19 mouse cellular contexts compared by ENCODE assay signal in genomic region chr11:83796112-83796511, GRCm38 (mm10). TPM values are rescaled to one million over a fixed set of nuclear protein-coding genes. Genes with fewer than 3 reads are reported as not detected.
DNase-seq lines count a peak whose midpoint lies in the region; ATAC-seq and TF ChIP-seq lines count a peak whose summit lies in the region.
"Had no signal": no experiment of that assay in that cellular context is flagged by ENCODE, and none has a peak within 500 bp of the region (broad histone marks: within the 10 kb centered on the region; RNA-seq: fewer than 3 reads in every experiment).

No protein-coding gene starts in this region.

- peak; percentile 16 for DNase-seq in lung, postnatal 0 days (ENCODE audit: low spot score)
- DNase-seq in lung, adult 18-20 months, result no peak
- DNase-seq in brain, embryonic 14.5 days (ENCODE audit: low read depth), result peak; percentile 90
- DNase-seq in kidney, postnatal 14 days, result peak; percentile 42
- DNase-seq in heart, adult 18-20 months, result no peak
- DNase-seq: cerebellum, adult 2 months; embryo, embryonic 11 days; gastrocnemius, adult 2 months; heart, adult 2 months; heart, postnatal 10 days had no signal

- H3K27ac ChIP-seq in forebrain, embryonic 15.5 days (replicated peaks), result 0 out of 2 replicates have a peak overlapping the region, but pooled peaks have one; percentile 16
- H3K27ac ChIP-seq in forebrain, embryonic 12.5 days, result no peak overlapping the region
- H3K27ac ChIP-seq in lung, postnatal 0 days (ENCODE audit: low read length), result no peak overlapping the region
- H3K27ac ChIP-seq: gastrocnemius, adult 2 months; heart, adult 2 months; hindbrain, embryonic 15.5 days; liver, embryonic 15.5 days; macrophage had no signal

- no peaks in the 10 kb centered on the region for H3K27me3 ChIP-seq in forebrain, embryonic 15.5 days
- no peaks in the 10 kb centered on the region; the same call in 1 of the 2 replicates for H3K27me3 ChIP-seq in forebrain, embryonic 12.5 days
- H3K27me3 ChIP-seq in lung, postnatal 0 days (replicated peaks; ENCODE audit: insufficient read depth, low read length), result no peaks in the 10 kb centered on the region
- H3K27me3 ChIP-seq: hindbrain, embryonic 15.5 days; liver, embryonic 15.5 days had no signal

- H3K9ac ChIP-seq in forebrain, embryonic 15.5 days (replicated peaks), result no peak overlapping the region
- H3K9ac ChIP-seq in forebrain, embryonic 12.5 days, result no peak overlapping the region
- no peak overlapping the region for H3K9ac ChIP-seq in lung, postnatal 0 days (replicated peaks; ENCODE audit: low read depth)
- H3K9ac ChIP-seq: hindbrain, embryonic 15.5 days; liver, embryonic 15.5 days had no signal

- no peak overlapping the region for H3K4me2 ChIP-seq in forebrain, embryonic 15.5 days (replicated peaks)
- no peak overlapping the region for H3K4me2 ChIP-seq in forebrain, embryonic 12.5 days
- H3K4me2 ChIP-seq in lung, postnatal 0 days (replicated peaks; ENCODE audit: low read depth, low read length), result no peak overlapping the region
- H3K4me2 ChIP-seq: hindbrain, embryonic 15.5 days; liver, embryonic 15.5 days had no signal

- no peak for TF ChIP-seq CTCF in lung, postnatal 0 days (IDR thresholded peaks at IDR 0.05)
- no peak for TF ChIP-seq CTCF in brain, embryonic 14.5 days (IDR thresholded peaks at IDR 0.05; ENCODE audit: borderline replicate concordance, extremely low read depth, insufficient read depth, insufficient read length)

- no peaks in the 10 kb centered on the region for H3K36me3 ChIP-seq in forebrain, embryonic 15.5 days
- no peaks in the 10 kb centered on the region for H3K36me3 ChIP-seq in forebrain, embryonic 12.5 days (replicated peaks)
- H3K36me3 ChIP-seq in lung, postnatal 0 days (ENCODE audit: insufficient read depth, low read length), result no peaks in the 10 kb centered on the region
- H3K36me3 ChIP-seq: hindbrain, embryonic 15.5 days; liver, embryonic 15.5 days had no signal

- no peak overlapping the region for H3K4me3 ChIP-seq in forebrain, embryonic 15.5 days
- no peak overlapping the region for H3K4me3 ChIP-seq in forebrain, embryonic 12.5 days (replicated peaks)
- H3K4me3 ChIP-seq in lung, postnatal 0 days (ENCODE audit: low read depth, low read length), result no peak overlapping the region
- H3K4me3 ChIP-seq: erythroblast, embryonic 14.5 days; gastrocnemius, adult 2 months; heart, adult 2 months; hindbrain, embryonic 15.5 days; liver, embryonic 15.5 days had no signal

- H3K9me3 ChIP-seq in forebrain, embryonic 15.5 days, result no peaks in the 10 kb centered on the region
- no peaks in the 10 kb centered on the region for H3K9me3 ChIP-seq in forebrain, embryonic 12.5 days
- H3K9me3 ChIP-seq in lung, postnatal 0 days (ENCODE audit: low read length), result no peaks in the 10 kb centered on the region
- H3K9me3 ChIP-seq: hindbrain, embryonic 15.5 days; liver, embryonic 15.5 days had no signal

- 18% methylated on average over 6 of the region's 6 CpGs for WGBS in forebrain, embryonic 15.5 days
- 59% methylated on average over 6 of the region's 6 CpGs for WGBS in forebrain, embryonic 12.5 days
- 49% methylated on average over 6 of the region's 6 CpGs for WGBS in lung, postnatal 0 days

- ATAC-seq in forebrain, embryonic 15.5 days (replicated peaks), result peak; percentile 88
- no peak for ATAC-seq in forebrain, embryonic 12.5 days (ENCODE audit: low FRiP score)
- ATAC-seq in lung, postnatal 0 days, result no peak

- peaks cover 16% of the 10 kb centered on the region for H3K4me1 ChIP-seq in forebrain, embryonic 15.5 days
- no peaks in the 10 kb centered on the region for H3K4me1 ChIP-seq in forebrain, embryonic 12.5 days
- no peaks in the 10 kb centered on the region for H3K4me1 ChIP-seq in lung, postnatal 0 days (ENCODE audit: insufficient read depth, low read depth, low read length)
- H3K4me1 ChIP-seq: hindbrain, embryonic 15.5 days; liver, embryonic 15.5 days had no signal

- TF ChIP-seq POLR2A in brain, embryonic 14.5 days (IDR thresholded peaks at IDR 0.05; ENCODE audit: borderline replicate concordance, extremely low read depth, insufficient read depth, insufficient read length, poor library complexity, severe bottlenecking), result no peak

- no peak for TF ChIP-seq EP300 in lung, postnatal 0 days (IDR thresholded peaks at IDR 0.05)

RNA-seq across cellular contexts. Expression of gene Heatr6, which starts 42.6 kb away (rescaled TPM):
- 42.4 TPM in 2 replicates for polyA plus RNA-seq in forebrain, embryonic 15.5 days (2015; fragmentation: Nextera tagmentation; extraction: Ambion mirVana)
- 33.5 and 34.9 TPM in 2 replicates for polyA plus RNA-seq in forebrain, embryonic 12.5 days (2016; fragmentation: Nextera tagmentation; extraction: Ambion mirVana)
- 11.8 and 13.7 TPM in 2 replicates for polyA plus RNA-seq in lung, postnatal 0 days (2015; fragmentation: Nextera tagmentation; extraction: Ambion mirVana)
- 35.9 and 40.5 TPM in 2 replicates for polyA plus RNA-seq in brain, embryonic 14.5 days (2012; rRNA removed)
- 1 to 10 TPM; 5.5 to 6.5 TPM for total RNA-seq in heart, adult 18-20 months (2021)

RNA-seq across cellular contexts. Expression of gene Wfdc21, which starts 49.4 kb away (rescaled TPM):
- not detected in 2 replicates for polyA plus RNA-seq in forebrain, embryonic 15.5 days (2015; fragmentation: Nextera tagmentation; extraction: Ambion mirVana)
- not detected in 2 replicates for polyA plus RNA-seq in forebrain, embryonic 12.5 days (2016; fragmentation: Nextera tagmentation; extraction: Ambion mirVana)
- polyA plus RNA-seq in lung, postnatal 0 days (2015; fragmentation: Nextera tagmentation; extraction: Ambion mirVana), result 13.8 and 16.6 TPM in 2 replicates
- not detected in 2 replicates for polyA plus RNA-seq in brain, embryonic 14.5 days (2012; rRNA removed)
- not detected for total RNA-seq in heart, adult 18-20 months (2021)
- total RNA-seq: ES-E14; gastrocnemius, adult 2 months; heart, adult 2 months; heart, postnatal 10 days had no signal
- polyA plus RNA-seq: C2C12; erythroblast, embryonic 14.5 days; hindbrain, embryonic 15.5 days; limb, embryonic 11.5 days had no signal

RNA-seq across cellular contexts. Expression of gene Hnf1b, which starts 53.8 kb away (rescaled TPM):
- 0.08 TPM in 1 of 2 replicates, not detected in the other for polyA plus RNA-seq in forebrain, embryonic 15.5 days (2015; fragmentation: Nextera tagmentation; extraction: Ambion mirVana)
- polyA plus RNA-seq in forebrain, embryonic 12.5 days (2016; fragmentation: Nextera tagmentation; extraction: Ambion mirVana), result not detected in 2 replicates
- 9.0 and 11.4 TPM in 2 replicates for polyA plus RNA-seq in lung, postnatal 0 days (2015; fragmentation: Nextera tagmentation; extraction: Ambion mirVana)
- 0.13 and 0.19 TPM in 2 replicates for polyA plus RNA-seq in brain, embryonic 14.5 days (2012; rRNA removed)
- total RNA-seq in heart, adult 18-20 months (2021), result under 1 TPM in 1 of 2 experiments, not detected in 1; 0.21 TPM
- total RNA-seq: gastrocnemius, adult 2 months; heart, adult 2 months; heart, postnatal 10 days had no signal
- polyA plus RNA-seq: C2C12; erythroblast, embryonic 14.5 days; macrophage had no signal

Comparison
In these comparisons a context has a peak if more than half of its experiments do, and no peak if none do; other contexts are left out.
1. DNase-seq: peak in lung, postnatal 0 days (single experiment), brain, embryonic 14.5 days (single experiment) and kidney, postnatal 14 days (single experiment); none in lung, adult 18-20 months (0 of 2) and heart, adult 18-20 months (0 of 2).
2. RNA of gene Wfdc21, which starts 49.4 kb away (polyA plus RNA-seq): 13.8 to 16.6 TPM in lung, postnatal 0 days; not detected in brain, embryonic 14.5 days, not detected in forebrain, embryonic 15.5 days and not detected in forebrain, embryonic 12.5 days; every median in the first group is over 10 times any median in the second.